Mouse (Mus musculus): ENCODE data around the gene Ube2h. TPM values are rescaled to one million over a fixed set of nuclear protein-coding genes. Genes with fewer than 3 reads are reported as not detected.
"Not testable (repeated sequence)": the region's sequence is repeated elsewhere in the genome, so short reads cannot be mapped to it uniquely, and the experiment has no call there.

Gene Ube2h
- total RNA-seq, 2 experiments from 2014 or later: 88.4 to 89.6 TPM

DNA sequence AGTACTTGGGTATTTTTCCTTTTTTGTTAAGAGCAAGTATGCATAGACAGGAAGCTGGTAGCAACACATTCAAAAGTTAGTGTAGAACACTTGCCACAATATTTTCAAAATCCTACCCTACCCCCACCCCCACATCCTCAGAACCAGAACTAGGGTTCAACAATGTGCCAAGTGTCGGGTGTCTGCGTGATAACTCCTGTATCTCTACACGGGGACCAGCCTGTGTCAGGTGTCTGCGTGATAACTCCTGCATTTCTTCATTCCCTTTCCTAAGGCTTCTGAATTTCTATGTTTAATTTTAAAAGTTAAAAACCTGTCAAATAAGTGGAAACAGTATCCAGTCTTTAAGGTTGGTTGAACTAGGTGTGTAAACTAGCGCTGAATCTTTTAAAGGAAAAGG, 58.4 kb downstream of the Ube2h start:
- DNase-seq (ENCODE audit: low spot score in 2 of 2): no peak

DNA sequence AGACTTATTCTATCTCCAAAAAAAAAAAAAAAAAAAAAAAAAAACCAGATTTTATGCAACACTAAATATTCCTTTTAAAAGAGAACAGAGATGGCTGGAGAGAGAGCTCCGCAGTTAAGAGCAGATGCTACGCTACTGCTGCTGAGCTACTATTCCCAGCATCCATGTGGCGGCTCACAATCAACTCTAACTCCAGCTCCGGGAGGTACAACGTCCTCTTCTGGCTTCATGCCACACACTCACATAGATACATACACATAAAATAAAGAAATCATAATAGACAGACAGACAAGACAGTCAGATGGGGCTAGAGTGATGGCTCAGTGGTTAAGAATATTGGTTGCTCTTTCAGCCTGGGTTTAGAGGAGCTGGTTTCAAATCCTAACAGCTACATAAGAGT, 58.9 kb downstream of the Ube2h start:
- DNase-seq (ENCODE audit: low spot score in 2 of 2): peak in 1 of 2 experiments; percentile 67

DNA sequence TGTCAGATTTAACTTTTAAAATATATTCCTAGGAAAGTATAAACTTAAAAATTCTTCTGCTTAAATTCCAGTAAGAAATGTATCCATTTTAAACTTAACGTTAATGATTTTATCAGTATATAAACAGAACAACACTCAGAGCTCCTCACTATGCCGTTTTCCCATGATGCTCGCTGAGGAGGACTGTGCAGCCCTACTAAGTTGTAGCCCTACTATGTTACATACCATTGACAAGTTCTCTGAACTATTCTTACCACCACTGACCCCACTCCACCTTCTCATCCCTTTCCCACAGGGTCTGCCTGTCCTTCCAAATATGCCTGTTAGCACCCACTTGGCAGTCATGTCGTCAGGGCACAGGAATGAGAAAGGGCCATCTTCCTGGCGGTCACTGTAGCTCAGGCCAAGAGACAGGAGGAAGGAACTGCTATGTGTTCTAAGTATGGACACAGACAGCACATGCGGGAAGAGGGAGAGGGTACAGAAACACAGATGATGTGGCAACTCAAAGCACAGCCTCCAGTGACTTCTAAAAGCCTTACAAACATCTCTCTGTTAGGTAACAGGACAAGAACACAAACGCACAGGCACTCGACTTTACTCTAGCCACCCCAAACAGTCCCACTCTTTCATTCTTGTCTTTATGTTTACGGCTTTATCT, 60.9 kb downstream of the Ube2h start:
- DNase-seq (ENCODE audit: low spot score in 2 of 2): no peak

DNA sequence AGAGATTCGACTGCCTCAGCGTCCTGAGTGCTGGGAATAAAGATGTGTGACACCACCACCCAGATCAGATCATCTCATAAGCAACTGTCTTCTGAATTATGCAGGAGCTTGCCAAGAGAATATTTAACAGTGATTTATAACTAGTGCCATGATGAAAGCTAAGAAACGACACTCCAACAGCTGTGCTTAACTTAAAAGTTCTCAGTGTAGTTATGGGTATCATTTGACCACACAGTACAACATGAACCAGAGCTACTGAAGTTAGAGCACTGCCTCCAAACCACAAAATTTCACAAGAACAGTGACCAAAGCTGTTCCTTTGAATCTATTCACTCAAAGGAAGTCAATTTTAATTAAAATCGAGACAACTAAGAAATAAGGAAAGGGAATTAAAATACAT, 61.4 kb downstream of the Ube2h start:
- no peak for DNase-seq (ENCODE audit: low spot score in 2 of 2)

DNA sequence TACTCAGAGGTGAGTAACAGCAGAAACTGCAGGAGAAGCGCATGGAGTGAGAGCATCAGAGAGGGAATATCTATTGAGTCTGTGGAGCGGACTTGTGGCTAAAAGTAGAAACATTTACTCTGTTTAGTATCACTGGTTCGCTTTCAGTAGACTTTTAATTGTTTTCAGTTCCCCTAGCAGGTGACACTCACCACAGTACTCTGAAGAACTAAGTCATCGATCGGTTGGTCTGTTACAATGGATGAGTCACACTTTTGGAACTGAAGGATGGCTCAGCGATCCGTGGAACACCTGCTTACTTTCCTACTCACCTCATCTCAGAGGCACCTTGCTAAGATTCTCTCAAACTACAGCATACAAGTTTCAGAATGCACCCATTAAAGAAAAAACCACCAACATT, 64.2 kb downstream of the Ube2h start:
- no peak for DNase-seq (ENCODE audit: low spot score in 2 of 2)

DNA sequence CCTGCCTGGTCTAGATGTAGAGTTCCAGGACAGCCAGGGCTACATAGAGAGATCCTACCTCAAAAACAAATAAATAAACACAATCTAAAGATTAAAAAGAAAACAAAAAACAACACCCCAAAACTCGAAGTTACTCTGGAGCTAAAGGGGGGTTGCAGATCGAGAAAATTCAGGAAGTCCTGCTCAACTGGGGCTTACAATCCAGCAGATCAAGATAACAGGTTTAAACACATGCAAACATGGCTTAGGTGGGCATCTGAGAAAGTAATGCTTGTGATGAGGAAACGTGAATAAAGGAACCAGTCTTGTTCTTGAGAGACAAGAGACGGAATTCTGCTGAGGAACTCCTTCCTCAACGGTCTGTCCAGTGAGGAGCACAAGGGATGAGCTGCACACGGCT, 65.1 kb downstream of the Ube2h start:
- no peak for DNase-seq (ENCODE audit: low spot score in 2 of 2)

DNA sequence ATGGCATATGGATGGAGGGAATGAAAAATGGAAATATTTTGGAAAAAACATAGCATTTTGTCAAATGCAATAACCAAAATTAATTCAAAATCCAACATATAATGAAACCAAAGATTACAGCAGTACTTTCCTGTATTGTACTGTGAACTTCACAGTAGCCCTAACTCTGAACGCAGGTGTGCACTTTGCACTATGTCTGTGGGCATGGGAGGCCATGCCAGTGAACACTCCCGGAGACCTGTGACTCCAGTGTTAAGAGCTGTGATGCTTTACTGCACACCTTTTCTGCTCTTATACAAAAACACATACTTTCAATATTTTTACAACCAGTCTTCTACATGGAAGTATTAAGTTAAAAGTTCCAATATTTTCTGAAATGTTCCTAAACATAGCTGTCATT, 66.3 kb downstream of the Ube2h start:
- DNase-seq (ENCODE audit: low spot score in 2 of 2): no peak

DNA sequence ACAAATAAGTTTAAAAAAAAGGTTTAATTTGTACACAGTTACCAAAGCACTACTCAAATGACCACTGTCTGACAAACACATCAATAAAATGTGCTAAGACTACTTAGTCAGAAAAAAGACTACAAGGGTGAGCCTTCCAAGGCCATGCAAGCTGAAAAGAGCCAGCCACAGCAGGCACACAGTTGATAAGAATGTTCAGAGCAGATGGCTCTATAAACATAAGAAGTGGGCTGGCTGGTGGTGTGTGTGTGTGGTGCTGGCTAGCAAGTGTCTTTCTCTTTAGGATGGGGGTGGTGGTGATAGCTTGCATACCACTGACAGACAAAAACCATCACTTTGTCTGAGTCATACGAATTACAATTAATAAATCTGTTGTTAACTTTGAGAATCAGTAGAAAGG, 67.8 kb downstream of the Ube2h start:
- DNase-seq (ENCODE audit: low spot score in 2 of 2): peak; percentile 22 to 52

DNA sequence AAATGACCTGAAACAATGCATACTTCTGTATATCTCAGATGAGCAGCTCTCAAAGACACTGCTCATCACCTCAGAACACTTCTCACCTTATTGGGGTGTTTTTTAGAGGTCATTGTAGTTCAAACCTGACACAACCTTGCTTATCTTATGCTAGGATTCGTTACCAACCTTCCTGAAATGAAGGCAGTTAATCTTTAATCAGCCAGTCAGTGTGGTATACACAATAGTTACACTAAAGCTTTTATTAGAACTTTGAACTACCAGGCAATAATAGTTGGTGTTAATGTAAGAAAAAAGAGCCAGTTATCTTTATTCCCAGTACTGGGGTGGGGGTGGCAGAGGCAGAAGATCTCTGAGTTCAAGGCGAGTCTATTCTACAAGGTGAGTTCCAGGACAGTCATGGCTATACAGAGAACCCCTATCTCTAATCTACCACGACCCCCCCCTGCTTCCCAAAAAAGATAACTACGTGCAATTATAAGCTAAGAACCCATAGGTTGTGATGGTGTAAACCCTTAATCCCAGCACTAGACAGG, 72.5 kb downstream of the Ube2h start:
- DNase-seq (ENCODE audit: low spot score in 2 of 2): no peak

DNA sequence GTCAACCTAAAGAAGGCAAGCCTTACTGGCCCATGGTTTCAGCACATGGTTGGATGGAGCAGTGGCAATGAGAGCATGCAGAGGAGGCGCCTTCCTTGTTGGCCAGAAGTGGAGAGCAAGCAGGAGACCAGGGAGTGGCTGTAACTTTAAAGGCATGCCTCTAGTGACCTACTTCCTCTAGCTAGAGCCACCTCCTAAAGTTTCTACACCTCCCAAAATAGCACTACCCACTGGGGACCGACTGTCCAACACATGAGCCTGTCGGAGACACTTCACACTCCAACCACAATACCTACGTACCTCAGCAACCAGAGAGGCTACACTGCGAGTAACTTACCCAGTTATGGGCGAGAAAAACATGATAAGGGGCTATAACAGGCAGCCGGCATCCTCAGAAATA, 74.1 kb downstream of the Ube2h start:
- no peak for DNase-seq (ENCODE audit: low spot score in 2 of 2)

DNA sequence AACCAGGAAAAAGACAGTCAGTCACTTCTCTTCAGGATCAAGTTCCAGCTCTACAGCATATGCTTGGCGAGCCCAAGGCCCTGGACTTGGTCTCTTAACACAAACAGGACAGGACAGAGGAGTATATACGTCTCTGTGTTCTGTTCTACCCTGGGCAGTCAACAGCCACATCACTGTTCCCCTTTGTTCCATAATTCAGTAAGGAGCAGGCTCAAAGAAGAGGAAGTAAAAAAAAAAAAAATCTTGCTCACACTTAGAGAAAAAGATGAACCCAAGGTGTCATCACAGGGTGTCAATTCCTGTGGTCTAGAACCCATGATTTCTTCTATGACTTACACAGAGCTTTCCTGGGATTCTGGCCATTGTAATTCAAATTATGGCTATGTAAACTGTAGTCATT, 75.4 kb downstream of the Ube2h start:
- no peak for DNase-seq (ENCODE audit: low spot score in 2 of 2)

DNA sequence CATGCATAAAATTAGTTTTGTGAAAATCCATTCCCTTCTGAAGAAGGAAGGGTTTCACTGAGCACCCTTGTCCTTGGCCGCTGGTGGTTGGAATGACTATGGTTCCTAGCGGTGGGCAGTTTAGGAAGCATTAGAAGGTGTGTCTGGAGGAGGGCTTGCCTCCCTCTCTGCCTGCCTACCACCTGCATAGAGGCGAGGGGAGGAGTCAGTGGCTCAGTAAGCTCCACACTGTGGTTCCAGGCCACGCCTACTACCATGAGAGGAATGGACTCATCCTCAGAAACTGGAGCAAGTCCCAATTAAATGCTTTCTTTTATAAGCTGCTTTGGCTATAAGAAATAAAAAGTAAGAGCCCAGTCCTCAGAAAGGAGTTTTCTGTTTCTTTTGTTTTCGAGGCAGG, 76.0 kb downstream of the Ube2h start:
- DNase-seq (ENCODE audit: low spot score in 2 of 2): no peak

DNA sequence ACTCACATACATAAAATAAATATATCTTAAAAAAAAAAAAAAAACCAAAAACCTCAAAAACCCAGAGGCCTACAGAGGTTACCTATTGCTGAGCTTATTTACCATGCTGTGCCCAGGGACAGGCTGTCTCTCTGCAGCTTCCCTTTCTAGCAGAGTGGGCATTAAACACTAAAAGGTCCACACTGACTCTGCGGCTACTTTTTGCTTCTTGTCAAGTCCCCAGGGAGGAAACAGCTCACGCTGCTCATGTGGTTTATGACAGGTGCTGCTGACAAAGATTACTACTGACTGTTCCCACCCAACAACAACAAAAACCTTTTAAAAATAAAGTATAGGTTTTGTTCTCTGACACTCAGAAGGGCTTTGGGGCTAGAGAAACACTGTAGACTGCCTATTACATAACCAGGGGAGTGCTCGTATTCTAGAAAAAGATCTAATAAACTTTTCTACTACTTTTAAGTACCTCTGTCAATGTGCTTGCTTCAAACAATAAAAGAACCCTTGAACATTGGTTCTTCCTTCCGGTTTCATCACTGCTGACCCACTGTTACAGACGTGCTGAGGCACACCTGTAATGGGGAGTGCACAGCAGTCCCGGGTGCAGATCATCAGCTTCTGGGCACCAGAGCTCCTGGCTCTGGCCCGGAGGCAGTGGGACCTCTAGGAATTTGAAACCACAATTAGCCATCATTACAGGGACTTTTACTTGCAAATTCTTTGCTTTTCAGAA, 77.2 kb downstream of the Ube2h start:
- no peak for DNase-seq (ENCODE audit: low spot score in 2 of 2)

DNA sequence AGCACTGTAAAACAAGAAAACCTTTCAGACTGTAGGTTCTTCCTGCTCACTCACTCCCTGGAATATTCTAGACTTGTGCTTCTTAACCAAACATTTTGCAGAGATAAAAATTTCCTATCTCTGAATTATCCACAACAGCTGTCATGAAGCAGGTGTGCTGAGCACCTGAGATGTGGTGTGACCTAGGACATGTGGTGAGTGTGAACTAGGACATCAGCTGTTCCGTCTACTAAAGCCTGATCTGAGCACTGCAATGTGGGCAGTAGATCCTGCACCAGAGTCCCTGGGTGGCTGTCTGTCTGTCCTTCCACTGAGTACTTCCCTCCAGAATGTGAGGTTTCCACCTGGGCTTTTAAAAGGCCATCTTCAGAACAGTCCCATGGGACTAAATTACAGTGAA, 79.6 kb downstream of the Ube2h start:
- DNase-seq (ENCODE audit: low spot score in 2 of 2): no peak

DNA sequence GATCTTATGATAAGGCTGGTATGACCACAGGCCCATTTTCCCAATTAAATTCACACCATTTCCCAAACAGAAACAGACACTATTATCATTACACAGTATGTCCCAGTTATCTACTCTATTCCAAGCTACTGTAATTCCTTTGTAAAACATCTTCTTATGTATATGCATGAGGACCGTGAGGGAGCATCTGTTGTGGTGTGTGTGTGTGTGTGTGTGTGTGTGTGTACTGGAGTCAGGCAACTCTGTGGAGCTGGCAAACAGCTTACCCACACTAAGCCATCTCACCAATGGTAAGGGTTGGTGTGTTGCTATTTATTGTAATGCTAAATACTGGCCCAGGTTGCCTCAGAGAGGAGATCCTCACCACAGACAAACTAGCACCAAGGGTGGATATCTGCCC, 82.0 kb downstream of the Ube2h start:
- DNase-seq (ENCODE audit: low spot score in 2 of 2): peak in 1 of 2 experiments; percentile 59

DNA sequence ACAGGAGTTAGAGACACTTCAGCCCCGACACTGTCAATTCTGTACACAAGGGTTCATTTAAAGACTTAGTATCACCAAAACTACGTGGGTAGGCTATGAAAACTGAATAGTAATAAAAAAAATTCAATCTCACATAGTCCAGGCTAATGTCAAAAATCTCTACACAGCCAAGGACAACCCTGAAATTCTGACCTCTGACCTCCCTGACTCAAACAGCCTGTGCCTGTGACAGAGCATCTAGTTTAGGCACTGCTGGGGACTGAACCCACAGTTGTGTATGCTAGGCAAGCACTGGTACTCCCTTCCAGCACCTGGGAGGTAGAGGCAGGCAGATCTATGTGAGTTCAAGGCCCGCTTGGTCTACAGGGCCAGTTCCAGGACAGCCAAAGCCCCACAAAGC, 86.8 kb downstream of the Ube2h start:
- no peak for DNase-seq (ENCODE audit: low spot score in 2 of 2)

DNA sequence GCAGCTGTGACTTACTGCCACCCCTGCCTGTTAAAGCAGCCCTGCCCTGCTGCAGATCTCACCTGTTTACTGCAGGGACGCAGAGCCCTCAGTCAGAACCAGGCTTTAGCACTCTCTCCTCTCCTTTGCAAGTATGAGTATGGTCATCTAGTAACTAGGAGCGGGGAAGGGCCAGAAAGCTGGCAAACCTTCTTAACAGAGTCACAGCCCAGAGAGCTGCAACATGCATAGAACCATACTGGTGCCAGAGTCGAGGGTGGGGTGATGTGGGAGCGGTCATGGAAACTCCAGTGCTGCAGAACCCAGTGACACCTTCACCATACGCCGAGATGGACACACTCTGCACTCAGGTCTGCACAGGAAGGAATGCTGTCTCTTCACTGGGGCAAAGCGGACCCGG, 91.9 kb downstream of the Ube2h start:
- DNase-seq (ENCODE audit: low spot score in 2 of 2): no peak

DNA sequence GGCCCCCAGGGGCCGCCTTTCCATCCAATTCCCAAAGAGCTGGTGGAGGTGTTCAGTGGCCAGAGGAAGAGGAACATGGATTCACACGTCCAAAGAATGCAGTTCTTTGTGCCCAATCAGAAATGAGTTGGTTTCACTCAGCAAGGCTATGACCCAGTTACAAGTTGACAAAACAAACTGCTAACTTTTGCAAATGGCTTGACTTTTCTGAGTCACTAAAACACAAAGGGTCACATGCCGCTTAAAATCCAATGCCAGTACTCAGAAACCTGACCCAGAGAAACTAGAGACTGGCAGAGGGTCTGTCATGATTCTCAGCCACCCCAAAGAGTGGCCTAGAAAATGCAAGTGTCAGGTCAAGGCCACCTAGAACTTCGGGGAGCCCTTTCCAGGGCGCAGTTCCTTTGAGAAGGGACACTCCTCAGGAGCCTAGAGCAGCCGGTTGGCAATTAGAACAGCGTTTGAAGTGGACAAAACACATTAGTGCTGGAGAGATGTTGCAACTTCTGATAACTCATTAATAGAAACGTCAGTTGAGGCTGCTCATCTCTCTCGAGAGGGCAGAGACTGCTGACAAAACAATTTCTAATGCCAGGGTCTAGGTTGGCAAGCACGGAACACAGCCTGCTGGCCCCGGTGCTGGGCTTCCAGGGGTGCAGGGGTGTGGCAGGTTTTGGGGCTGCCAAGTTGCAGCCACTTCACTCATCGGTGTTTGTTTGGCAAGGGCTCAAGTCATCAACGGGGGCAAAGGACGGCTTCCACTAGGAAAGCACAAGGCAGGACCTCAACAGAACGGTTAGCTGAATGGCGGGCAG, 92.5 kb downstream of the Ube2h start:
- DNase-seq (ENCODE audit: low spot score in 2 of 2): no peak

DNA sequence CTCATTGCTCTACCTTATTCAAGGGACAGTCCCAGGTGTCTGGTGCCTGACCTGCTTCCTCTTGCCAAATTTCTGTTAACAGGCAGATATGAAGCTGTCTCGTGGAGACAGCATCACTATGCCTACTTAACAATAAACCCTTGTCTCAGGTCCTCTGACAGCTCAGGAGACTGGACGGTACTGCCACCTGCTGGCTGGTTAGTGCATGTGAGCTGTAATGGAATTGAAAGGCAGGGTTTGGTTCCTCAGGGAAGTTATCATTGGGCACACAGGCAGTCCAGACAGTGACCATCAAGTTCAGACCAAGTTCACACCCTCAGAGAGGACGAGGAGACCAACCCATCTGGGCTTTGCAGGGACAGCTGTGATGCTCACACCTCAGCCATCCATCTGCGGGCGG, 93.6 kb downstream of the Ube2h start:
- DNase-seq (ENCODE audit: low spot score in 2 of 2): peak; percentile 55 to 81

DNA sequence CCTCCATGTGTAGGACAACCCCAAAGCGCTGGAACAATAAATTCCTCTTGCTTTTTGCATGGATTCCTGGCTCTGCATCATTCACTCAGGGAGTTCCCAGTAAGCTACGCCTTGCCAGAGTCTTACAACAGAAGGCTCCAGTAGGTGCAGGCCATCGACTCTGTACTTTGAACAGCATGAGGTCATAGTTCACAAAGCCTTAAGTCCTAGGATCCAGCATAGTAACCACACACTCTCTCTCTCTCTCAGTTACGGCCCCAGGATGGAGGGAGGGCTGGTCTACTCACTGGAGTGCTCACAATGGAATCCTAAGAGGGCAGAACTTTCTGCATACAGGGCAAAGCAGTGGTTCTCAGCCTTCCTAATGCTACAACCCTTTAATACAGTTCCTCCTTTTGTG, 95.5 kb downstream of the Ube2h start:
- no peak for DNase-seq (ENCODE audit: low spot score in 2 of 2)

DNA sequence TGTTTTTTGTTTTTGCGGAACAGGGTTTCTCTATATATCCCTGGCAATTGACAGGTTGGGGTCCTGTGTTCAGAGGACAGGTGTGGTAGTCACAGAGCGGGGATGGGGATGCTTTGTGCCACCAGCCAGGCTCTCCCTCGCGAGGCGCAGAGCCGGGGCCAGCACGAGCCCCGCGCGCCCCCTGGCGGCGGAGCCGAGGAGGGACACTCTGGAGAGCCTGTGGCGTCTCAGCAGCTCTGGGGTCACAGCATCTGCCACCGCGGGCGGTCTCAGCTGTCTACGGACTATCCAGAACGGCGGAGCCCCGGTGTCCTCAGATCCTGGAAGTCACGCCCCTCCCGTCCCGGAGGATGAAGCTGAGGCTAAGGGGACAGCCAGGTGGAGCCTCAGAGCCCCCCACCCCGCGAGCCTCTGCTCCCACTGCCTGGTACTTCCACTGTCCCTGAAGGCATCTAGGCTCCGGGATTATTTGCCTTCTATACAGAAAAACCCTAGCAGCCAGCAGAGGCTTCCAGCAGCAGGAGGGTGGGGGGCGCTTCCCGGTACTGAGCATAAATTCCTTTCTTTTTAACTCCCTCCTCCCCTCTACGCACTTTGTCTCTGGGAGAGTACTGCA, 98.6 kb downstream of the Ube2h start:
- peak; percentile 35 to 64 for DNase-seq (ENCODE audit: low spot score in 2 of 2)

DNA sequence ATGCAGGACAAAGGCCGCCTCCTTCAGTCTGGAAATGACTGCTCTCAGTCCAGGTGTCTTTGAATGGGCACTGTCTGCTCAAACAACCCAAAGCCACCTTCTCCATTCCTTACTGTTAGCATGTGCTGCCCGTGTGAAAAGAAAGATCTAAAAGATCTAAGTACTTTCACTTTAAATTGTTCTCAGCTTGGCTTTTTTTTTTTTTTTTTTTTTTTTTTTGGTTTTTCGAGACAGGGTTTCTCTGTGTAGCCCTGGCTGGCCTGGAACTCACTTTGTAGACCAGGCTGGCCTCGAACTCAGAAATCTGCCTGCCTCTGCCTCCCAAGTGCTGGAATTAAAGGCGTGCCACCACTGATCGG, 99.2 kb downstream of the Ube2h start:
- not testable (repeated sequence) for DNase-seq (ENCODE audit: low spot score in 2 of 2)

Data from layer of hippocampus, adult 18-20 months (tissue).